Mouse (Mus musculus) olfactory bulb, adult 2 months (tissue): Measurements from ENCODE around the gene Coq5. TPM values are rescaled to one million over a fixed set of nuclear protein-coding genes. Genes with fewer than 3 reads are reported as not detected.

Experiments
- H3K27ac ChIP-seq: fragments of 200-500 bp; 2 replicates; pipeline ENCODE4 v1.5.1; 2012; ENCODE audit warnings: low read depth, low read length; ENCODE audit not compliant: insufficient read depth
- H3K4me1 ChIP-seq: fragments of 200-500 bp; 2 replicates; pipeline ENCODE4 v1.6.1; 2012; ENCODE audit warnings: low read length; ENCODE audit not compliant: control insufficient read depth, insufficient read depth
- H3K4me3 ChIP-seq: fragments of 200-500 bp; 2 replicates; pipeline ENCODE4 v1.5.1; 2012; ENCODE audit warnings: mild to moderate bottlenecking, low read depth, low read length, moderate library complexity; ENCODE audit not compliant: insufficient read depth
- CTCF ChIP-seq: fragments of 200-500 bp; IDR thresholded peaks from 2 replicates; pipeline ENCODE4 v1.5.1; 2012; ENCODE audit warnings: low read depth, mild to moderate bottlenecking, low read length, moderate library complexity; ENCODE audit not compliant: insufficient read depth
- POLR2A ChIP-seq: fragments of 200-500 bp; IDR thresholded peaks from 2 replicates; pipeline ENCODE4 v1.6.1; 2012; ENCODE audit warnings: mild to moderate bottlenecking, low read depth, low read length, moderate library complexity; ENCODE audit not compliant: insufficient read depth
- whole genome bisulfite sequencing: fragments of 180-500 bp; shearing (Covaris S2); methylation state at CpG from one replicate; pipeline ENCODE4 v1.1.7; 2018; 5-methylcytosine and 5-hydroxymethylcytosine counted together
- polyA plus RNA-seq: library from polyadenylated mRNA; stranded (reverse); fragments of >200 nt; gene quantifications from 2 replicates; pipeline ENCODE4 v1.2.4, GENCODE M21; 2012; ENCODE audit warnings: low replicate concordance; ENCODE audit not compliant: missing spikeins, insufficient read depth, insufficient read length

The Coq5 gene
- polyA plus RNA-seq, 1 experiment = not detected

GRCm38 (mm10) chr5:115273549-115274135 is 5.8 kb upstream of the Coq5 start:
- Histone ChIP-seq H3K27ac (no peak overlapping the region), H3K4me1 (no peaks in the 10 kb centered on the region), H3K4me3 (no peak overlapping the region)
- WGBS = 58% methylated on average over 6 of the region's 6 CpGs
- TF ChIP-seq POLR2A (no peak), CTCF (no peak)

- TF ChIP-seq CTCF (no peak), POLR2A (no peak)
- Histone ChIP-seq H3K4me3 (no peak overlapping the region), H3K4me1 (no peaks in the 10 kb centered on the region; the same call in 1 of the 2 replicates), H3K27ac (no peak overlapping the region)
- WGBS = 44% methylated on average over 1 of the region's 1 CpGs
Observed at GRCm38 (mm10) chr5:115274353-115274752, 5.1 kb upstream of the Coq5 start.

GRCm38 (mm10) chr5:115274771-115275170 is 4.7 kb upstream of the Coq5 start:
- 98% methylated on average over 1 of the region's 1 CpGs for WGBS
- H3K4me3 ChIP-seq = no peak overlapping the region
- H3K27ac ChIP-seq = no peak overlapping the region
- H3K4me1 ChIP-seq = no peaks in the 10 kb centered on the region; the same call in 1 of the 2 replicates
- TF ChIP-seq POLR2A = no peak
- no peak for TF ChIP-seq CTCF

GRCm38 (mm10) chr5:115275998-115276397 is 3.5 kb upstream of the Coq5 start:
- TF ChIP-seq POLR2A (no peak), CTCF (no peak)
- peaks cover 5% of the 10 kb centered on the region; the same call in 1 of the 2 replicates for H3K4me1 ChIP-seq
- no peak overlapping the region for H3K4me3 ChIP-seq
- H3K27ac ChIP-seq = no peak overlapping the region
- WGBS = 43% methylated on average over 14 of the region's 14 CpGs

- TF ChIP-seq CTCF = no peak
- no peak for TF ChIP-seq POLR2A
- Histone ChIP-seq H3K4me3 (no peak overlapping the region), H3K4me1 (peaks cover 5% of the 10 kb centered on the region; the same call in 1 of the 2 replicates), H3K27ac (no peak overlapping the region)
- 76% methylated on average over 1 of the region's 1 CpGs for WGBS
Observed at GRCm38 (mm10) chr5:115278053-115278452, 1.4 kb upstream of the Coq5 start.

- no peak for TF ChIP-seq POLR2A
- no peak for TF ChIP-seq CTCF
Observed at GRCm38 (mm10) chr5:115278785-115279184, 681 bp upstream of the Coq5 start.

GRCm38 (mm10) chr5:115280050-115280687 is 703 bp downstream of the Coq5 start:
- H3K4me3 ChIP-seq = peak overlapping the region; percentile 88
- TF ChIP-seq POLR2A = no peak
- TF ChIP-seq CTCF = no peak
- no peak overlapping the region for H3K27ac ChIP-seq
- WGBS = 5% methylated on average over 17 of the region's 17 CpGs
- H3K4me1 ChIP-seq = peaks cover 5% of the 10 kb centered on the region; the same call in 1 of the 2 replicates

More at GRCm38 (mm10) chr5:115278785-115279184, 681 bp upstream of the Coq5 start:
- peaks cover 5% of the 10 kb centered on the region; the same call in 1 of the 2 replicates for H3K4me1 ChIP-seq
- no peak overlapping the region for H3K27ac ChIP-seq
- 58% methylated on average over 2 of the region's 2 CpGs for WGBS
- H3K4me3 ChIP-seq = no peak overlapping the region

- Histone ChIP-seq H3K27ac (no peak overlapping the region), H3K4me1 (peaks cover 5% of the 10 kb centered on the region; the same call in 1 of the 2 replicates), H3K4me3 (no peak overlapping the region)
- WGBS = 90% methylated on average over 3 of the region's 3 CpGs
- TF ChIP-seq CTCF = no peak
- no peak for TF ChIP-seq POLR2A
Observed at GRCm38 (mm10) chr5:115284735-115285134, 5.3 kb downstream of the Coq5 start.

- WGBS = 89% methylated on average over 8 of the region's 8 CpGs
- no peak overlapping the region for H3K27ac ChIP-seq
- TF ChIP-seq CTCF (no peak), POLR2A (no peak)
- no peak overlapping the region for H3K4me3 ChIP-seq
- H3K4me1 ChIP-seq = peaks cover 7% of the 10 kb centered on the region
Observed at GRCm38 (mm10) chr5:115294173-115294572, 14.7 kb downstream of the Coq5 start.

- H3K4me3 ChIP-seq = no peak overlapping the region
- WGBS = 75% methylated on average over 10 of the region's 10 CpGs
- peaks cover 7% of the 10 kb centered on the region for H3K4me1 ChIP-seq
- TF ChIP-seq POLR2A = no peak
- TF ChIP-seq CTCF = no peak
- no peak overlapping the region for H3K27ac ChIP-seq
Observed at GRCm38 (mm10) chr5:115296347-115296746, 16.9 kb downstream of the Coq5 start.
